Mouse (Mus musculus) gastrocnemius, adult 18-20 months (tissue): ENCODE measurements around the gene Scrn3. TPM values are rescaled to one million over a fixed set of nuclear protein-coding genes. Genes with fewer than 3 reads are reported as not detected.

ENCODE experiments used
- DNase-seq: peaks from one replicate; pipeline ENCODE4 v3.0.0; 2021; ENCODE audit warnings: low spot score
- total RNA-seq, 2 experiments: library from RNA; stranded (reverse); gene quantifications; 2 replicates each; pipeline ENCODE4 v1.2.3; 2021

Gene Scrn3
- total RNA-seq, 2 experiments from 2014 or later, result 55.5 to 57.9 TPM

DNA sequence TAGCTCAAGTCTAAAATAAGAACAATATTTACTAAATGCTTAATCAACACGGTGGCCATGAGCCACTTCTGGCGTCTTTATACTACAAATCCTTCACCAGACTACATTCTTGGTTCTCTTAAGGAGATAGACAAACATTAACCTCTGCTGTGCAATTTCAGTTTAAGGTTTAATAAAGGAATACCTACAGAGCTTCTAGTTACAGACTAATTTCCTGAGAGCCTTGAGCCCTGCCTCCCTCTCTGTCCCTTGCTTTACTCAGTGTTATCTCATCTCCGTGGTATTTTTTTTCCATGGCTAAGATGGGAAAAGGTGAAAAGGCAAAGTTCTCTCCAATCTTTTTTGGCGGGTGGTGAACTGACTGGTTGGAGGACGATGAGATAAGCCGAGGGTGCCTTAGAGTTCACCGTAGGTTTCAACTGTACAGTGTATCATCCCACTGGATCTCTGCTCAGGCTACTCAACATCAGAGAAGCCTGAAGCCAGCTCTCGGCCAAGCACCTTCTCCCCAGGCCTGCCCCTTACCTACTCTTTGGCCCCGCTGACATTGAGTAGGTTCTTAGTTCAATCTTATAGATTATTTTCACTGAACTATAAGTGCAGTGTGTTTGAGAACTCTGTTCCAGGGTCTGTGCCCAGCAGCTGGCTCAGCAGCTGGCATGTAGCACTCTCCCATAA is 68.0 kb downstream of the Scrn3 start:
- DNase-seq, result no peak

DNA sequence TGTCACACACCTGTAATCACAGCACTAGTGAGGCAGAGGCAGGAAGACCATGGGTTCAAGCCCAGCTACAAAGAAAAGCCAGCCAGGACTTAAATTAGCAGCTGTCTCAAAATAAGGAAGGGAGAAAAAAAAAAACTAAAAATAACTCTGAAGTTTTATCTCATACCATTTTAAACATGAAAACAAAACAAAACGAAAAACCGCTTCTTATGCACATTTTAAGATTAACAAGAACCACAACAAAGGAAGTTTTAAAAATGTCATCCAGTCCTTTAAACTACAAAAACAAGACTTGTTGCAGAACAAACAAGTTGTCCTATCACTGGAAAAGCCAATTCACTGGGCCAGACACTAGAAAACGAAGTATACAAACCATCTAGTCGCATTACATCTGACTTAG is 72.8 kb downstream of the Scrn3 start:
- DNase-seq, result no peak

DNA sequence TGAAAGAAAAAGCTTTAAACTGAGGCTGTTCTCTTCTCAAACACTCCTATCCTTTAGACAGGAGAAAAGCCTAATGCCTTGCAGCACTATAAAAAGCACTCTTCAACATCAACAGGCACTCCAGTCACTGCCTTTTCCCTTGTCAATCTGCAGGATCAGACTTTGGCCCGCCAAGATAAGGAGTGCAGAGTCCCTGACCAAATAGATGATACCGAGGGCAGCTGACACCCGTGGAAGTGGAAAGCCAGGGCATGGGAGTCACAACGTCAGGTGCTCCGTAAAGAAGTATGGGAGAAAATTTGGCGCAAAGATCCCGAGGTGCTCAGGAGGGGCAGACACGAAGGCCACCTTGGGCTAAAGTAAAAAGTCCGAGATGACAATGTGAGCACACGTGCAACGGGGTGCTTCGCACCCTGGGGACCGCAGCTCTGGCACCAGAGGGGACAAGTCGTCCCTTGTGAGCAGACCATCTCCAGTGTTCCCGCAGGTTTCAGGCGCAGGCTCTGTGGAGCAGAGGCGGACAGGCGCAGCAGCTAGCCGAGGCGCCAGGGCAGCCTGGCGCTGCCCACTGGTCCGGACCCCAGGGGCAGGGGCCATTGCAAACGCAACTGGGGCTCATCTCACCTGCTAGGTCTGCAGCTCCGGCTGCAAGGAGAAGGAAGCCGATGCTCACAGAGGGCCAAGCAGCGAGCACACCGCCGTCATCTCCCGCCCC is 73.4 kb downstream of the Scrn3 start:
- DNase-seq, result peak; percentile 23

DNA sequence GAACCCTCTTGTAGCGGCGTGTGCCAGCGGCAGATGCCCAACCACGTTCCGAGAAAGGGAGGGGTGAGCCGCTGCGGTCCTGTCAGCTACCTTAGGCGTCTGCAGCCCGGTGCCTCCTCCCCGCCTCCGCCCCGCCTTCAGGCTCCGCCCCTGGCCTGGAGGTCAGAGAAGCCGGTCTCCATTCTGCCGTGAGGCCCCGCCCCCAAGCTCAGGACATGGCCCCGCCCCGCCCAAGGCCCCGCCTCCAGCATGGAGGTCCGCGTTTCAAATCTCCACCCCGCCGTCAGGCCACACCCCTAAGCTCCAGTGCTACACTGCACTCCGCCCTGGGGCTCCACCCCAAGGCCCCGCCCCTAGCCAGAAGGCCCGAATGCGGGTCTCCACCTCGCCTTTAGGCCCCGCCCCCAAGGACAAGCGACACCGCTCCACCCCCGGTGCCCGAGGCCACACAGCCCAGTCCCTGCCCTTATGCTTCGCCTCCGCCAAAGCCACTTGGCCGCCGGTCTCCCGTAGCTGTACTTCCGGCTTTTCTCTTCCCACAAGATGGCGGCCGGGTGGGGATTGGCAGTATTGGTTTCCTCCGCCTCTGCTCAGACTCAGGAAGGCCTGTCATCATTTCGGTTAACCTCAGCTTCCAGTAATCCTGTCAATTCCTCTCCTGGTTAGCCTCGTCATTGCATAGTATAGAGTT is 74.1 kb downstream of the Scrn3 start, which contains the start of gene Gpr155:
Gpr155 (minus strand) TSS at position 217 of the 691 bp plus-strand sequence.
- DNase-seq, result peak; percentile 100

Other genes starting within 250 kb of the Scrn3 start
- gene Ola1, start 93.7 kb upstream of the Scrn3 start, total RNA-seq, result 10 to 100 TPM; 52.3 to 53.2 TPM
- not detected for gene Sp9, start 40.7 kb upstream of the Scrn3 start, total RNA-seq
- 10 to 100 TPM; 11.9 to 13.8 TPM for gene Cir1, start 100 bp downstream of the Scrn3 start, total RNA-seq
- 10 to 100 TPM; 18.3 to 19.2 TPM for gene Gpr155, start 74.0 kb downstream of the Scrn3 start, total RNA-seq
- 1 to 10 TPM; 6.3 to 7.9 TPM for gene Wipf1, start 217.1 kb downstream of the Scrn3 start, total RNA-seq